Mouse (Mus musculus): ENCODE measurements around the gene Fcgrt. TPM values are rescaled to one million over a fixed set of nuclear protein-coding genes. Genes with fewer than 3 reads are reported as not detected.

Gene Fcgrt
- total RNA-seq (2023), result 11.5 and 11.6 TPM in 2 replicates

DNA sequence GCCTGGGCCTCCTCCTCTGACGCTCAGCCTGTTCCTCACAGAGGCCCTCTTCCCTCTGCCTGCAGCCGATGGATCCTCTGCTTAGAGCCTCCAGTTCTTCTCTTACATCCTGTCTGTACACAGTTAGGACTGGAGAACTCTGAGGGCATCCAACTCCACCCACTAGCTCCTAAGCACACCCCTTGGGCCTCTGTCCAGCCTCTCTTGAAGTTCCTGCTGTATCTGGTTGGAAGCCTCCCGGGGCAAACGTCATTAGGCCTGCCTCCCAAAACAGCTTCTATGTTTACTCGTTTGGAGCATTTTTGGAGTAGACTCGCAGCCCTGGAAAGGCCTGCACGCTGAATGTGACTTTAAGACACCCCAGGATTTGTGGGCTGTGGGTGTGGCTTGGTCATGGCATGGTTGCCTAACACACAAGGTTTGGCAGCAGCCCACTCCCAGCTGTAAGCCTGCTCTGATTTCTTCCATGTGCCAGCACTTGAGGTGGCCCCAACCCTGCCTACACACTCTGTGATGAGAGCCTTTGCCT is at the start of gene Fcgrt:
Fcgrt (minus strand) TSS at position 200 of the 529 bp plus-strand sequence.

DNA sequence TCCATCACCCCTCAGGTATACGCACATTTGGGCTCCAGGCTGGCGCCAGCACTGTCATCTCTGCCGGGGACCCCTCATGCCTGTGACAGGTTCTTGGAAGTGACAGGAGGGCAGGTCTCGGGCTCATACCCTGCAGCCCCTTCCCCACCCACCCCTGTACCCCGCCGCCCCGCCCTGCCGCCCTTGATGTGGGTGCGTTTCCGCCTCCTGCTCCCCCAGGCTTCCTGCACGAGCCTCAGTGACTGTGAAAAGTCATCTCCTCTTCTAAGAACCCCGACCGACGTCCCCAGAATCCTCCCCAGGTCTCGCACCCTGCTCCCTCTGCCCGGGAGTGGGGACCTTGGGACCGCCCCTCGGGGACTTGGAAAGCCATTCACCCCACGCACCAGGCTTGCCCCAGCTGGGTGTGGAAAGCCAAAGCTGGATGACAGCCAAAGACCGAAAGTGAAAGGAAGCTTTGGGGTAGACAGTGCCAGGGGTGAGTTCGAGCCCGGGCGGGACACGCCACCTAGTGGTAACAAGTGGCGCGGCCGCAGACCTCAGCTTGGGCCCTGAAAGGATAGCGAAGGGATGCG is 32.4 kb upstream of the Fcgrt start, which contains the start of the genes Gm45713 and Flt3l:
Gm45713 (minus strand) TSS at position 239 of the 575 bp plus-strand sequence.
Flt3l (minus strand) TSS at position 440 of the 575 bp plus-strand sequence.

DNA sequence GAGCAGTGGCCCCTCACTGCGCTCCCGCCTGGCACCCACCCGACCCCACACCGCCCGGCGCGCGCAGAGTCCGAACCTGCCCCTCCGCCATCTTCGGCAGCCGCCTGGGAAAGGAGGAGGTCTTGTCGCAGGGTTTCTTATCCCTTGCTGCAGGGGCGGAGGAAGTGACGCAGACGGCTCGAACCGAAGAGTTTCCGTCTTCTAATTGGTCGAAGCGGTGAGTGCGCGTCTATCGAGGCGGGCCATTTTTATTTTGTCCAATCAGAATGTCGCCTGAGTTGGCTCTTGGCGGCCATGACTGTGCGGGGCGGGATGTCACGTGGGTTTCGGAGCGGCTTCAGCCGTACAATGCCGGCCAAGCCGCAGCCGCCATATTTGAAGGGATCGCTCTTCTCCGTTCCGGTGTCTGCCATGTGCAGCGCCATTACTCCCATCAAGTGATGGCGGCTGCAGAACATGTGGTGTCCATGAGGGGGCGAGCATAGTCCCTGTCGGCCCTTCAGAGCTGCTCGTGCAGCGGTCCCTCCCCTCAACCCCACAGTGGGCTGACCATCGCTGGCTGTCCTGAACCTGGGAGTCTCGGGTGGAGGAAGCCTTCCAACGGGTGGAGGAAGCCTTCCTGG is 25.1 kb upstream of the Fcgrt start, which contains the start of gene Rpl13a:
Rpl13a (minus strand) TSS at position 138 of the 623 bp plus-strand sequence.

GRCm38 (mm10) chr7:45124224-45125143 is 20.8 kb upstream of the Fcgrt start, which contains the start of gene Rps11:
Gene Rps11, minus strand, starts transcription at chr7:45124439.

DNA sequence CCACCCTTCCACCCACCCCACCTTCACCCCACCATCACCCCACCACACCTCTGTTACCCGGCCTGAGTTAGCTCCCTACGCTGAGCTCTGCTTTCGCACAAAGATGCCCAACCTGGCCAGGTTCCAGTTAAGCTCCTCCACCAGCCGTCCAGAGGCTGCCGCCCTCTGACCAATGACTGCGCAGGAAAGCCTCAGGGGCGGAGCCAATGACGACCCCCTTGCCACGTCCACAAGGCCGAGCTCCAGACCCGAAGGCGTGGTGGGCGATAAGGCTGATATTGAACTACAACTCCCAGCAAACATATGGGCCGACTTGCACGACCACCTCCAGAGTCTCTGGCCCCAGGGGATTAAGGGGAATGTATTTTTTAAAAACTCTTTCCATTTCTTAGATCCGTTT is 11.6 kb downstream of the Fcgrt start, which contains the start of gene Rcn3:
Rcn3 (minus strand) TSS at position 174 of the 400 bp plus-strand sequence.

GRCm38 (mm10) chr7:45062239-45062835 is 41.3 kb downstream of the Fcgrt start, which contains the start of the genes Nosip and Prrg2:
Gene Nosip, plus strand, starts transcription at chr7:45062429.
Gene Prrg2, minus strand, starts transcription at chr7:45062677.

DNA sequence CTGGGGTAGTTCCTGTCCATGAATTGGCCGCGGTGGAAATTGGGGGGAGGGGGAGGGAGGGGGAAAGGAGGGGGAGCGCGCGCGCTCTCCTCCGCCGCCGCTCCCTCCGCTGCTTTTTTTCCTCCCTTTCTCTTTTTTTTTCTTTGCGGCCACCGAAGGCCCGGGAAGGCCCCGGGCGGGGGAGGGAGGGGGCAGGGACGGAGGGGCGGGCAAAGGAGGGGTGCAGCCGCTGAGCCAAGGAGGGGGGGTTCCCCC is 50.9 kb downstream of the Fcgrt start, which contains the start of gene Prr12:
Prr12 (minus strand) TSS at position 20 of the 255 bp plus-strand sequence.

Other genes starting within 250 kb of the Fcgrt start
- gene Pnkp, start 246.7 kb downstream of the Fcgrt start, total RNA-seq (2023), result 520 and 612 TPM in 2 replicates
- gene Ptov1, start 234.1 kb downstream of the Fcgrt start, total RNA-seq (2023), result 29.4 and 29.6 TPM in 2 replicates
- gene Med25, start 211.1 kb downstream of the Fcgrt start, total RNA-seq (2023), result 31.2 and 33.7 TPM in 2 replicates
- gene Fuz, start 207.8 kb downstream of the Fcgrt start, total RNA-seq (2023), result 3.1 and 3.2 TPM in 2 replicates
- gene Ap2a1, start 174.4 kb downstream of the Fcgrt start, total RNA-seq (2023), result 64.6 and 68.6 TPM in 2 replicates
- not detected in 2 replicates for gene Tsks, start 160.6 kb downstream of the Fcgrt start, total RNA-seq (2023)
- 0.23 and 1.3 TPM in 2 replicates for gene Cpt1c, start 129.0 kb downstream of the Fcgrt start, total RNA-seq (2023)
- 48.5 and 57.0 TPM in 2 replicates for gene Prmt1, start 117.3 kb downstream of the Fcgrt start, total RNA-seq (2023)
- 44.5 and 55.1 TPM in 2 replicates for gene Irf3, start 106.2 kb downstream of the Fcgrt start, total RNA-seq (2023)
- 7.3 and 7.9 TPM in 2 replicates for gene Bcl2l12, start 105.1 kb downstream of the Fcgrt start, total RNA-seq (2023)
- 59.4 and 75.8 TPM in 2 replicates for gene Scaf1, start 87.5 kb downstream of the Fcgrt start, total RNA-seq (2023)
- 7.6 and 7.8 TPM in 2 replicates for gene Rras, start 85.9 kb downstream of the Fcgrt start, total RNA-seq (2023)
- 15.9 and 19.2 TPM in 2 replicates for gene Prr12, start 51.0 kb downstream of the Fcgrt start, total RNA-seq (2023)
- gene Nosip, start 41.4 kb downstream of the Fcgrt start, total RNA-seq (2023), result 32.5 and 35.9 TPM in 2 replicates
- 15.3 and 20.8 TPM in 2 replicates for gene Prrg2, start 41.2 kb downstream of the Fcgrt start, total RNA-seq (2023)
- 2.6 and 3.0 TPM in 2 replicates for gene Rcn3, start 11.6 kb downstream of the Fcgrt start, total RNA-seq (2023)
- gene Rps11, start 20.6 kb upstream of the Fcgrt start, total RNA-seq (2023), result 561 and 713 TPM in 2 replicates
- gene Rpl13a, start 24.9 kb upstream of the Fcgrt start, total RNA-seq (2023), result 790 and 900 TPM in 2 replicates
- not detected in 2 replicates for gene Gm45713, start 32.4 kb upstream of the Fcgrt start, total RNA-seq (2023)
- 22.0 and 23.2 TPM in 2 replicates for gene Flt3l, start 32.6 kb upstream of the Fcgrt start, total RNA-seq (2023)
- 41.1 and 44.5 TPM in 2 replicates for gene Pih1d1, start 50.5 kb upstream of the Fcgrt start, total RNA-seq (2023)
- gene Aldh16a1, start 50.7 kb upstream of the Fcgrt start, total RNA-seq (2023), result 77.5 and 91.9 TPM in 2 replicates
- gene Slc17a7, start 60.1 kb upstream of the Fcgrt start, total RNA-seq (2023), result 0.23 TPM in 1 of 2 replicates, not detected in the other
- not detected in 2 replicates for gene Gfy, start 75.7 kb upstream of the Fcgrt start, total RNA-seq (2023)
- not detected in 2 replicates for gene Pth2, start 77.1 kb upstream of the Fcgrt start, total RNA-seq (2023)
- gene Ccdc155, start 101.0 kb upstream of the Fcgrt start, total RNA-seq (2023), result not detected in 2 replicates
- gene Dkkl1, start 108.3 kb upstream of the Fcgrt start, total RNA-seq (2023), result not detected in 2 replicates
- not detected in 2 replicates for gene Tead2, start 111.9 kb upstream of the Fcgrt start, total RNA-seq (2023)
- gene Cd37, start 135.3 kb upstream of the Fcgrt start, total RNA-seq (2023), result 347 and 367 TPM in 2 replicates
- 1.2 and 1.3 TPM in 2 replicates for gene Slc6a16, start 137.2 kb upstream of the Fcgrt start, total RNA-seq (2023)
- not detected in 2 replicates for gene Slc6a21, start 173.7 kb upstream of the Fcgrt start, total RNA-seq (2023)
- gene Trpm4, start 229.9 kb upstream of the Fcgrt start, total RNA-seq (2023), result 3.6 and 5.2 TPM in 2 replicates
- gene Hrc, start 231.4 kb upstream of the Fcgrt start, total RNA-seq (2023), result not detected in 2 replicates

Data from neutrophil, adult 65 days (primary cell).